ENCODE assay signal across 21 mouse cellular contexts in genomic region chr1:55208500-55209140, GRCm38 (mm10). TPM values are rescaled to one million over a fixed set of nuclear protein-coding genes. Genes with fewer than 3 reads are reported as not detected.
DNase-seq lines count a peak whose midpoint lies in the region; ATAC-seq and TF ChIP-seq lines count a peak whose summit lies in the region.
"Had no signal": no experiment of that assay in that cellular context is flagged by ENCODE, and none has a peak within 500 bp of the region (broad histone marks: within the 10 kb centered on the region; RNA-seq: fewer than 3 reads in every experiment).

No protein-coding gene starts in this region.

- no peak for TF ChIP-seq CTCF in thymus, adult 2 months (IDR thresholded peaks at IDR 0.05; ENCODE audit: borderline replicate concordance, control insufficient read depth, extremely low read depth, insufficient read depth, low read length, poor library complexity)

- no peak overlapping the region for H3K4me2 ChIP-seq in heart, embryonic 11.5 days
- no peak overlapping the region for H3K4me2 ChIP-seq in limb, embryonic 11.5 days (ENCODE audit: low read depth, severe bottlenecking)
- H3K4me2 ChIP-seq: embryonic facial prominence, embryonic 12.5 days; hindbrain, embryonic 13.5 days; liver, embryonic 13.5 days; stomach, embryonic 15.5 days had no signal

- H3K9me3 ChIP-seq in heart, embryonic 11.5 days (replicated peaks; ENCODE audit: control insufficient read depth, low read length) = no peaks in the 10 kb centered on the region
- no peaks in the 10 kb centered on the region for H3K9me3 ChIP-seq in limb, embryonic 11.5 days (ENCODE audit: control insufficient read depth, low read length)
- no peaks in the 10 kb centered on the region for H3K9me3 ChIP-seq in limb, embryonic 10.5 days (replicated peaks)
- H3K9me3 ChIP-seq: embryonic facial prominence, embryonic 12.5 days; hindbrain, embryonic 13.5 days; liver, embryonic 13.5 days; stomach, embryonic 15.5 days had no signal

- no peak for TF ChIP-seq POLR2A in thymus, adult 2 months (IDR thresholded peaks at IDR 0.05; ENCODE audit: control insufficient read depth, extremely low read depth, insufficient read depth, low read length, poor library complexity)

- no peak for ATAC-seq in heart, embryonic 11.5 days (replicated peaks; ENCODE audit: insufficient number of reproducible peaks, low FRiP score, low TSS enrichment)
- no peak for ATAC-seq in limb, embryonic 11.5 days (ENCODE audit: insufficient number of reproducible peaks, low FRiP score, low TSS enrichment, low read depth)
- ATAC-seq: forebrain, postnatal 0 days had no signal

- 45% methylated on average over 5 of the region's 5 CpGs for WGBS in heart, embryonic 11.5 days (ENCODE audit: insufficient replicate concordance)
- WGBS in limb, embryonic 11.5 days = 84% methylated on average over 5 of the region's 5 CpGs
- WGBS in limb, embryonic 10.5 days = 82% methylated on average over 5 of the region's 5 CpGs
- WGBS in thymus, adult 2 months = 42% methylated on average over 5 of the region's 5 CpGs

- no peak overlapping the region for H3K9ac ChIP-seq in heart, embryonic 11.5 days (ENCODE audit: low read depth, low read length)
- H3K9ac ChIP-seq in limb, embryonic 11.5 days (ENCODE audit: low read length) = no peak overlapping the region
- H3K9ac ChIP-seq: embryonic facial prominence, embryonic 12.5 days; forebrain, postnatal 0 days; hindbrain, embryonic 13.5 days; liver, embryonic 13.5 days; stomach, embryonic 15.5 days had no signal

- peaks cover 5% of the 10 kb centered on the region for H3K4me1 ChIP-seq in heart, embryonic 11.5 days (ENCODE audit: control insufficient read depth, insufficient read depth, low read length)
- peaks cover 10% of the 10 kb centered on the region for H3K4me1 ChIP-seq in limb, embryonic 11.5 days (ENCODE audit: control insufficient read depth, insufficient read depth, low read length)
- peaks cover 37% of the 10 kb centered on the region for H3K4me1 ChIP-seq in limb, embryonic 10.5 days
- H3K4me1 ChIP-seq in thymus, adult 2 months (replicated peaks; ENCODE audit: control insufficient read depth, insufficient read depth, low read length) = peaks cover 21% of the 10 kb centered on the region
- H3K4me1 ChIP-seq: stomach, embryonic 15.5 days had no signal

- no peaks in the 10 kb centered on the region for H3K27me3 ChIP-seq in heart, embryonic 11.5 days (ENCODE audit: control insufficient read depth, insufficient read depth, low read length)
- H3K27me3 ChIP-seq in limb, embryonic 11.5 days (ENCODE audit: control insufficient read depth, insufficient read depth, low read length) = no peaks in the 10 kb centered on the region
- H3K27me3 ChIP-seq in limb, embryonic 10.5 days (ENCODE audit: low read depth, poor library complexity, severe bottlenecking) = no peaks in the 10 kb centered on the region
- H3K27me3 ChIP-seq in thymus, adult 2 months (ENCODE audit: control insufficient read depth, insufficient read depth, low read length) = no peaks in the 10 kb centered on the region
- H3K27me3 ChIP-seq: embryonic facial prominence, embryonic 12.5 days; hindbrain, embryonic 13.5 days; liver, embryonic 13.5 days; stomach, embryonic 15.5 days had no signal

- 0 out of 2 replicates have a peak overlapping the region, but pooled peaks have one; percentile 18 for H3K27ac ChIP-seq in heart, embryonic 11.5 days (ENCODE audit: low read depth, low read length)
- 0 out of 2 replicates have a peak overlapping the region, but pooled peaks have one; percentile 21 for H3K27ac ChIP-seq in limb, embryonic 11.5 days (replicated peaks; ENCODE audit: low read depth, low read length)
- no peak overlapping the region for H3K27ac ChIP-seq in limb, embryonic 10.5 days
- H3K27ac ChIP-seq in thymus, adult 2 months (ENCODE audit: control insufficient read depth, insufficient read depth, low read length) = peak overlapping the region; percentile 94
- H3K27ac ChIP-seq: embryonic facial prominence, embryonic 12.5 days; hindbrain, embryonic 13.5 days; liver, embryonic 13.5 days; macrophage; stomach, embryonic 15.5 days had no signal

- H3K4me3 ChIP-seq in heart, embryonic 11.5 days (ENCODE audit: low read depth, low read length) = no peak overlapping the region
- no peak overlapping the region for H3K4me3 ChIP-seq in limb, embryonic 11.5 days (ENCODE audit: low read depth, low read length)
- H3K4me3 ChIP-seq in limb, embryonic 10.5 days = no peak overlapping the region
- no peak overlapping the region for H3K4me3 ChIP-seq in thymus, adult 2 months (ENCODE audit: control insufficient read depth, insufficient read depth, low read length)
- H3K4me3 ChIP-seq: embryonic facial prominence, embryonic 12.5 days; hindbrain, embryonic 13.5 days; liver, embryonic 13.5 days; stomach, embryonic 15.5 days had no signal

- no peak for DNase-seq in heart, postnatal 4 days
- no peak for DNase-seq in limb, embryonic 11.5 days (ENCODE audit: low spot score)
- DNase-seq in limb, embryonic 10.5 days (ENCODE audit: low spot score) = no peak
- peak; percentile 26 for DNase-seq in thymus, adult 2 months
- no peak for DNase-seq in thymus, adult 18-20 months
- DNase-seq in cerebellum, adult 18-20 months = no peak
- no peak for DNase-seq in ovary, postnatal 10 days (ENCODE audit: low spot score)
- DNase-seq: cerebellum, adult 11 months; cerebellum, postnatal 36 days; forebrain, postnatal 0 days; gastrocnemius, postnatal 10 days; kidney, adult 11 months; kidney, postnatal 10 days; liver, embryonic 13.5 days; midbrain, embryonic 14.5 days; right cerebral cortex, postnatal 4 days had no signal

- H3K36me3 ChIP-seq in heart, embryonic 11.5 days (ENCODE audit: control insufficient read depth, insufficient read depth, low read length) = no peaks in the 10 kb centered on the region
- H3K36me3 ChIP-seq in limb, embryonic 11.5 days (ENCODE audit: control insufficient read depth, insufficient read depth, low read length) = no peaks in the 10 kb centered on the region
- H3K36me3 ChIP-seq in limb, embryonic 10.5 days = peaks cover 22% of the 10 kb centered on the region
- H3K36me3 ChIP-seq in thymus, adult 2 months (ENCODE audit: control insufficient read depth, insufficient read depth, low read length) = no peaks in the 10 kb centered on the region
- H3K36me3 ChIP-seq: hindbrain, embryonic 13.5 days; liver, embryonic 13.5 days; stomach, embryonic 15.5 days had no signal

RNA-seq across cellular contexts. Expression of gene Rftn2, which starts 18.0 kb away (rescaled TPM):
- 4.8 and 6.3 TPM in 2 replicates for polyA plus RNA-seq in heart, embryonic 11.5 days (2014; fragmentation: Nextera tagmentation; extraction: Ambion mirVana)
- total RNA-seq in heart, postnatal 4 days (2021) = 10 to 100 TPM; 13.7 to 15.0 TPM
- 26.7 and 30.0 TPM in 2 replicates for polyA plus RNA-seq in limb, embryonic 11.5 days (2014; fragmentation: Nextera tagmentation; extraction: Ambion mirVana)
- polyA plus RNA-seq in limb, embryonic 10.5 days (2016; fragmentation: Nextera tagmentation; extraction: Ambion mirVana) = 13.4 and 25.4 TPM in 2 replicates
- 0.48 and 0.55 TPM in 2 replicates for polyA plus RNA-seq in thymus, adult 2 months (2012; rRNA removed)

RNA-seq across cellular contexts. Expression of gene Mars2, which starts 28.4 kb away (rescaled TPM):
- 3.9 and 4.0 TPM in 2 replicates for polyA plus RNA-seq in heart, embryonic 11.5 days (2014; fragmentation: Nextera tagmentation; extraction: Ambion mirVana)
- 1 to 10 TPM; 5.1 to 5.5 TPM for total RNA-seq in heart, postnatal 4 days (2021)
- 2.4 and 2.8 TPM in 2 replicates for polyA plus RNA-seq in limb, embryonic 11.5 days (2014; fragmentation: Nextera tagmentation; extraction: Ambion mirVana)
- 2.5 and 2.8 TPM in 2 replicates for polyA plus RNA-seq in limb, embryonic 10.5 days (2016; fragmentation: Nextera tagmentation; extraction: Ambion mirVana)
- polyA plus RNA-seq in thymus, adult 2 months (2012; rRNA removed) = 4.9 and 5.6 TPM in 2 replicates
